Mouse (Mus musculus): ENCODE measurements around the gene Klb. TPM values are rescaled to one million over a fixed set of nuclear protein-coding genes. Genes with fewer than 3 reads are reported as not detected.
A peak's percentile ranks its signal among the peaks of the same experiment; 100 is the strongest.

Gene Klb
- polyA plus RNA-seq, 1 experiment from 2014 or later: 0.16 TPM

DNA sequence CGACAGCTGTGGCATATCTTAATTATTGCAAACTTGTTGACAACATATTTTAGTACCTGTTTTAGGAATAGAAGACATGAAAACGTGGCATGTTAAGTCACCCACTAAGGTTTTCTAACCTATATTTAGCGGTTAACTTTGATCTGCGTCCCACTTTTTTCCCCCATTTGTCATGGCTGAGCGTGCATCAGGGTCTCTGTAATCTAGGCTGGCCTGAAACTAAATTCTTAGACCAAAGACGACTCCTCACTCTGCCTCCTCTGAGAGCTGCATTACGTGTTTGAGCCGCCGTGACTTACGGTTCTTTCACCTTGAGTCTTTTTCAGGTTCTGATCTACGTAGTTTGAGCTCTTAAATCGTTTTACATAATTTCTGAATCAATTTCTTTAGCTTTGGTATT, 43.6 kb downstream of the Klb start:
- DNase-seq (ENCODE audit: low spot score) (peak; percentile 51), ATAC-seq (ENCODE audit: low FRiP score) (no peak)
- peaks cover 27% of the 10 kb centered on the region for H3K4me1 ChIP-seq (replicated peaks; ENCODE audit: control insufficient read depth, insufficient read depth, low read length)
- H3K9me3 ChIP-seq (ENCODE audit: control insufficient read depth, low read length): no peaks in the 10 kb centered on the region
- peaks cover 49% of the 10 kb centered on the region for H3K36me3 ChIP-seq (replicated peaks; ENCODE audit: control insufficient read depth, insufficient read depth)
- WGBS: 2% methylated on average over 12 of the region's 12 CpGs
- H3K27me3 ChIP-seq (ENCODE audit: control insufficient read depth, insufficient read depth, low read length): no peaks in the 10 kb centered on the region
- H3K27ac ChIP-seq: peak overlapping the region; percentile 79
- peak overlapping the region; percentile 98 for H3K4me3 ChIP-seq (replicated peaks; ENCODE audit: low read length)
- peak overlapping the region; percentile 79 for H3K9ac ChIP-seq
- peak overlapping the region; percentile 92 for H3K4me2 ChIP-seq (replicated peaks)

DNA sequence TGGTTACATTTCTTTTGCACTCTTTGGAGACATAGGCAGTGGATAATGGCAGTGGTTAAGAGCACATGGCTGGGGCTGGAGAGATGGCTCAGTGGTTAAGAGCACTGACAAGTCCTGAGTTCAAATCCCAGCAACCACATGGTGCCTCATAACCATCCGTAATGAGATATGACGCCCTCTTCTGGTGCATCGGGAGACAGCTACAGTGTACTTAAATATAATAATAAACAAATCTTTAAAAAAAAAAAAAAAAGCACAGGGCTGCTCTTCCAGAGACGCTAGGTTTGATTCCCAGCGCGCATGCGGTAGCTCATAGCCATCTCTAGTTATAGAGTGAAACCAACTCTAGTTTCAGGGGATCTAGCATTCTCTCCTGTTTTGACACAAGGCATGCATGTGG, 46.3 kb downstream of the Klb start:
- 93% methylated on average over 7 of the region's 7 CpGs for WGBS
- H3K27ac ChIP-seq: no peak overlapping the region
- no peak overlapping the region for H3K9ac ChIP-seq
- no peak overlapping the region for H3K4me3 ChIP-seq (replicated peaks; ENCODE audit: low read length)
- H3K4me2 ChIP-seq (replicated peaks): no peak overlapping the region
- peaks cover 49% of the 10 kb centered on the region for H3K36me3 ChIP-seq (replicated peaks; ENCODE audit: control insufficient read depth, insufficient read depth)
- no peak for ATAC-seq (ENCODE audit: low FRiP score)
- H3K27me3 ChIP-seq (ENCODE audit: control insufficient read depth, insufficient read depth, low read length): no peaks in the 10 kb centered on the region
- peaks cover 23% of the 10 kb centered on the region for H3K4me1 ChIP-seq (replicated peaks; ENCODE audit: control insufficient read depth, insufficient read depth, low read length)
- no peak for DNase-seq (ENCODE audit: low spot score)
- no peaks in the 10 kb centered on the region for H3K9me3 ChIP-seq (ENCODE audit: control insufficient read depth, low read length)

DNA sequence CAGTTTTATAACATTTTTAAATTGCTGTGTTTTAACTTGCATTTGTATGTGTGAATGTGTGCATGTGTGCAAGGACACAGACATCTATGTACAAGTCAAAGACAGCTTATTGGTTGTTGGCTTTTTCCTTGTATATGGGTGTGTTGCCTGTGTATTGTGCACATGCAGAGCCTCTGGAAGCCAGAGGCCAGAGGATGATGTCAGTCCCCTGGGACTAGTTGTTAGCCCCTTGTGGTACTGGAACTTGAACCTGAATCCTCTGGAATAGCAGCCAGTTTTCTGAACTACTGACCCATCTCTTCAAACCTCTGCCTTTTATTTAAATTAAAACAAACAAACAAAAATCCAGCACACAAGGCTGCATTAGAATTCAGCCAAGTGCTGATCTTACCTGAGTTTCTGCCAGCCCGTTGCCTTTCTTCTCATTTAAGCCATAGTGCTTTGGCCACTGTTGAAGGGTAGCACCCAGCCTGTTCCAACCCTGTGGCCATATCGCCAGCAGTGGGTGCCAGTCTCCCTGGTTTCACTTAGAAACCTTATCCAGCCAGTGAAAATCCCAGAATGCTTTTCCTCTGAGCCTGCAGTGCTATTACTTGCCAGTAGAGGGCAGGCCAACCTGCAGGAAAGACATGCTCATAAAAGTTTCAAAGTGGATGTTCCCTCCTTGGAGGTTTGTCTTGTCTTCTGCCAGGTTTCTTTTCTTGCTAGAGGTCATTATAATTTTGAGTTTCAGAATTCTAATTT, 53.3 kb downstream of the Klb start:
- WGBS: 36% methylated on average over 2 of the region's 2 CpGs
- no peak overlapping the region for H3K27ac ChIP-seq
- H3K4me1 ChIP-seq (replicated peaks; ENCODE audit: control insufficient read depth, insufficient read depth, low read length): no peaks in the 10 kb centered on the region
- H3K4me2 ChIP-seq (replicated peaks): no peak overlapping the region
- no peaks in the 10 kb centered on the region for H3K27me3 ChIP-seq (ENCODE audit: control insufficient read depth, insufficient read depth, low read length)
- no peak overlapping the region for H3K4me3 ChIP-seq (replicated peaks; ENCODE audit: low read length)
- ATAC-seq (ENCODE audit: low FRiP score) (no peak), DNase-seq (ENCODE audit: low spot score) (peak; percentile 80)
- peaks cover 93% of the 10 kb centered on the region for H3K36me3 ChIP-seq (replicated peaks; ENCODE audit: control insufficient read depth, insufficient read depth)
- H3K9me3 ChIP-seq (ENCODE audit: control insufficient read depth, low read length): no peaks in the 10 kb centered on the region
- no peak overlapping the region for H3K9ac ChIP-seq

DNA sequence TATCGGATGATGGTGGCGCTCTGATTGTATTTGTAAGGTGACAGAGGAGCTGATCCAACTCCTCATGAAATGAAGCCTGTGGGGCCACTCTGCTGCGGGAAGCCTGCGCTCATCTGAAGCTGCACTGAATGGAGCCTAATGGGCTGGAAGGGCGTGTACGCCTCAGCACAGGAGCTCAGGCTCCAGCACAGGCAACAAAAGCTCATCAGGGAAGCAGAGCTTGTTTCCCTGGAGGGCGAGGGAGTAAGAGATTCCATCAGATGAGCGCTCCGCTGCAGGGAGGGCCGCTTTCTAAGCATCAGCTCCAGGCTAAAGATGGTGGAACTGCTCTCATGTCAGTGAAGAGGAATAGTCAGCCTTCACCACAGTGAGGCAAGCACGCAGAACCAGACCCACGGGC, 59.9 kb downstream of the Klb start:
- 0 out of 2 replicates have a peak overlapping the region, but pooled peaks have one; percentile 7 for H3K9ac ChIP-seq
- no peaks in the 10 kb centered on the region for H3K9me3 ChIP-seq (ENCODE audit: control insufficient read depth, low read length)
- H3K36me3 ChIP-seq (replicated peaks; ENCODE audit: control insufficient read depth, insufficient read depth): peaks cover 86% of the 10 kb centered on the region
- DNase-seq (ENCODE audit: low spot score) (no peak), ATAC-seq (ENCODE audit: low FRiP score) (peak; percentile 66)
- H3K4me1 ChIP-seq (replicated peaks; ENCODE audit: control insufficient read depth, insufficient read depth, low read length): no peaks in the 10 kb centered on the region
- no peak overlapping the region for H3K4me3 ChIP-seq (replicated peaks; ENCODE audit: low read length)
- H3K27me3 ChIP-seq (ENCODE audit: control insufficient read depth, insufficient read depth, low read length): no peaks in the 10 kb centered on the region
- H3K27ac ChIP-seq: peak overlapping the region; percentile 63
- no peak overlapping the region for H3K4me2 ChIP-seq (replicated peaks)
- WGBS: 28% methylated on average over 12 of the region's 12 CpGs

DNA sequence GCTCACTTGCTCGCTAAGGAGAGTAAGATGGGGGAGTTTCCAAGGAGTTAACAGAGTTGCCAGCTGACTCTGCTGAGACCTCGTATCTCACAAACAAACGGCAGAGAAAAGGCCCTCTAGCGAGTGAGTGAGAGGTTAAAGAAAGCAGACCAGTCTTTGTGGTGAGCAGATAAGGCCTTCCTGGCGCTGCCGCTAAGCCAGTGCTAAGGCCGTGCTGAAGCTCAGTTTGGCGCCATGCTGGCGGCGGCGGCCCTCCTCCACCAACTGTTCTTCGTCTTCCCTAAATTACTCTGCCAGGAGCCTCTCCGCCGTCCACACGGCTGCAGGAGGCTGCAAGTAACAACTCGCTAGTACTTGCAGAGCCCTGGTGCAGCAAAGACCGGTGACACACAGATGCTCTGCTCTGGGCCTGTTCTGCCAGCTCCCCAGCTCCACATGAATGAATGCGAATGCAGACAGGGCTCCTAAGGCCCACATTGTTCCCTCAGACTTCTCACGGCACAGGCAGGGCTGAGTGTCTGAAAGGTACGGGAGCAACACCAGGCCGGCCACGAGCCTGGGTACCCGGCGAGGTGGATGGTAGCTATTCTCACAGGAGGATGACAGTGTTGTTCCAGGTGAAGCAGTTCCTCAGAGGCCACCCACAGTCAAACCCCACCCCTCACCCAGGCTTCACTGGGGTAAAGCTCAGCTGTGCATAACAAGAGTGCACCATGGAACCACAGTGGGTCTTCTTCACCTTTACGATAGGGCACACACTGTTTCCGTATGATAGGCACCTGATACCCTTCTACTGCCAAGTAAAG, 67.7 kb downstream of the Klb start:
- ATAC-seq (ENCODE audit: low FRiP score): no peak
- Histone ChIP-seq H3K4me1 (replicated peaks; ENCODE audit: control insufficient read depth, insufficient read depth, low read length) (no peaks in the 10 kb centered on the region), H3K9me3 (ENCODE audit: control insufficient read depth, low read length) (no peaks in the 10 kb centered on the region), H3K9ac (no peak overlapping the region), H3K4me3 (replicated peaks; ENCODE audit: low read length) (no peak overlapping the region), H3K27ac (no peak overlapping the region), H3K27me3 (ENCODE audit: control insufficient read depth, insufficient read depth, low read length) (no peaks in the 10 kb centered on the region), H3K4me2 (replicated peaks) (no peak overlapping the region), H3K36me3 (replicated peaks; ENCODE audit: control insufficient read depth, insufficient read depth) (peaks cover 92% of the 10 kb centered on the region)
- no peak for DNase-seq (ENCODE audit: low spot score)
- 22% methylated on average over 26 of the region's 26 CpGs for WGBS

DNA sequence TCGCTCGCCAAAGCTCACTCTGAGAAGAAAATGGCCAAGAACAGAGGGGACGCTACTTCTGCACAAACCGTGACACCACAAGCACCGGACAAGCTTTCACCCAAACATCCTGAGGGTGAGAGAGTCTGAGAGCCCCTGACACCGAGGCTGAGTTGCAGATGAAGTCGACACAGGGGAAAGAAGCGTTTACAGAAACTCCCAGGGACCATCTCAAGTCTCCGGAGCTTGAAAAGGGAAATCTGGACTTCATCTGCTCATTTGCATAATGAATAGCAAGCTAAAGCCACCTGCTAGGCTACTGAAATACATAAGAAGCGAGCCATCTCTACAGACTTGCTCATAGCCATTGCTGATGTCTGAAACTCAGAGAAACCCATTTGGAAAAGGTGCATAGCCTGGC, 71.0 kb downstream of the Klb start:
- Histone ChIP-seq H3K9me3 (ENCODE audit: control insufficient read depth, low read length) (no peaks in the 10 kb centered on the region), H3K27me3 (ENCODE audit: control insufficient read depth, insufficient read depth, low read length) (no peaks in the 10 kb centered on the region), H3K9ac (no peak overlapping the region), H3K4me2 (replicated peaks) (no peak overlapping the region), H3K4me3 (replicated peaks; ENCODE audit: low read length) (no peak overlapping the region), H3K36me3 (replicated peaks; ENCODE audit: control insufficient read depth, insufficient read depth) (peaks cover 95% of the 10 kb centered on the region), H3K27ac (no peak overlapping the region), H3K4me1 (replicated peaks; ENCODE audit: control insufficient read depth, insufficient read depth, low read length) (no peaks in the 10 kb centered on the region)
- ATAC-seq (ENCODE audit: low FRiP score): no peak
- DNase-seq (ENCODE audit: low spot score): no peak
- WGBS: 72% methylated on average over 10 of the region's 10 CpGs

DNA sequence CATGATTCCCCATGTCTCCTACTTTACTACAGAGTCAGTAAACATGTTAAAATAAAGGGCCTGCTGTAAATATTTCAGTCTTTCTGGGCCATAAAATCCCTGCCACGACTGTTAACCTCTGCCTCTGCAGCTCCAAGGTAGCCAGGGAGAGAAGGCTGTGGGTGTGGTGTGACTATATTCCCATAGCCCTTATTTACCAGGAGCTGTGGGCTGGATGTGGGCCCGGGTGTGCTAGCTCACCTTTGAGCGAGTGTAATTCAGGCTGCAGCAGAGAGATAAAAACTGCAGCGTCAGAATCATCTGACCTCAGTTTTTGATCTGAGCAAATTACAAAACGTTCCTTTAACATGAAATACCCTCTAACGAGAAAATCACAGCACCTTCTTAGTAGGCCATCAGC, 72.7 kb downstream of the Klb start:
- H3K27me3 ChIP-seq (ENCODE audit: control insufficient read depth, insufficient read depth, low read length): no peaks in the 10 kb centered on the region
- H3K4me3 ChIP-seq (replicated peaks; ENCODE audit: low read length): no peak overlapping the region
- 82% methylated on average over 6 of the region's 6 CpGs for WGBS
- no peak overlapping the region for H3K4me2 ChIP-seq (replicated peaks)
- no peak for DNase-seq (ENCODE audit: low spot score)
- ATAC-seq (ENCODE audit: low FRiP score): no peak
- H3K36me3 ChIP-seq (replicated peaks; ENCODE audit: control insufficient read depth, insufficient read depth): peaks cover 93% of the 10 kb centered on the region
- no peaks in the 10 kb centered on the region for H3K4me1 ChIP-seq (replicated peaks; ENCODE audit: control insufficient read depth, insufficient read depth, low read length)
- H3K9me3 ChIP-seq (ENCODE audit: control insufficient read depth, low read length): no peaks in the 10 kb centered on the region
- no peak overlapping the region for H3K27ac ChIP-seq
- H3K9ac ChIP-seq: no peak overlapping the region

DNA sequence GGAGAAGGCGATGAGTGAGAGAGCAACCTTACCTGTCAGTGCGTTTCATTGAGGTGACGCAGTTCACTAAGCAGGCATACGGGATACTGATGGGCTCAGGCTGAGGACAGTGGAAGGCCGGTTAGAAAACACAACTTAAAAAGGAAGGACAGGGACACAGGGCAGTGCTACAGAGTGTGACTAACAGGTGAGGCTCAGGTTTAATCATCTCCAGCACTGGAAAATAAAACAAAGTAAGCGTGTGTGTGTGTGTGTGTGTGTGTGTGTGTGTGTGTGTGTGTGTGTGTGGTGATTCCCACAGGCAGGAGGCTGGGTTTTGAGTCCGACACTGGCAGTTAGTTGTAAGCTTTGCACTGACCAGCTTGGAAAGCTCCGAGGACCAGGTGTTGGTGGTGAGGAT, 74.7 kb downstream of the Klb start:
- Histone ChIP-seq H3K27me3 (ENCODE audit: control insufficient read depth, insufficient read depth, low read length) (no peaks in the 10 kb centered on the region), H3K9ac (no peak overlapping the region), H3K9me3 (ENCODE audit: control insufficient read depth, low read length) (no peaks in the 10 kb centered on the region), H3K36me3 (replicated peaks; ENCODE audit: control insufficient read depth, insufficient read depth) (peaks cover 90% of the 10 kb centered on the region), H3K4me3 (replicated peaks; ENCODE audit: low read length) (no peak overlapping the region), H3K4me1 (replicated peaks; ENCODE audit: control insufficient read depth, insufficient read depth, low read length) (no peaks in the 10 kb centered on the region), H3K4me2 (replicated peaks) (no peak overlapping the region), H3K27ac (no peak overlapping the region)
- ATAC-seq (ENCODE audit: low FRiP score): no peak
- DNase-seq (ENCODE audit: low spot score): no peak
- 95% methylated on average over 8 of the region's 8 CpGs for WGBS

DNA sequence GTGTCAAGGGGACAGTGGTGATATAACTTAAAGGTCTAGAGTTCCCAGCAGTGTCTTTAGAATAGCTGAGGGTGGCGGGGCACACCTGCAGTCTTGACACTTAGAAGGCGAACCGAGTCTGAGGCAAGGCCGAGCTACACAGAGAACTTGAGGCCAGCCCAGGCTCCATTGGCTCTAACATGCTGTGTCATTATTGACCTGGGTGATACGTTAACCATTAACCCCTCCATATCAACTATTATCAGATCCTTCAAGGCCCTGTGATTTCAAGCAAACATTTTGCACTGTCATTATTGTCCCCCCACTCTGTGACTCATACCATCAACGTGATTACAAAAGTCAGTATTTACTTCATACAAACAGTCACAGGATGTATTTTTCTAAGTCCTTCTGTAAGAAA, 76.1 kb downstream of the Klb start:
- ATAC-seq (ENCODE audit: low FRiP score): no peak
- H3K4me2 ChIP-seq (replicated peaks): no peak overlapping the region
- no peaks in the 10 kb centered on the region for H3K27me3 ChIP-seq (ENCODE audit: control insufficient read depth, insufficient read depth, low read length)
- no peaks in the 10 kb centered on the region for H3K4me1 ChIP-seq (replicated peaks; ENCODE audit: control insufficient read depth, insufficient read depth, low read length)
- H3K9me3 ChIP-seq (ENCODE audit: control insufficient read depth, low read length): no peaks in the 10 kb centered on the region
- DNase-seq (ENCODE audit: low spot score): no peak
- H3K4me3 ChIP-seq (replicated peaks; ENCODE audit: low read length): no peak overlapping the region
- no peak overlapping the region for H3K9ac ChIP-seq
- WGBS: 92% methylated on average over 6 of the region's 6 CpGs
- H3K27ac ChIP-seq: no peak overlapping the region
- peaks cover 77% of the 10 kb centered on the region for H3K36me3 ChIP-seq (replicated peaks; ENCODE audit: control insufficient read depth, insufficient read depth)

Measured in hindbrain, embryonic 14.5 days (tissue).